Mouse (Mus musculus) liver, embryonic 11.5 days (tissue): ENCODE measurements around the gene Upf1. TPM values are rescaled to one million over a fixed set of nuclear protein-coding genes. Genes with fewer than 3 reads are reported as not detected.
A peak's percentile ranks its signal among the peaks of the same experiment; 100 is the strongest.

Source experiments
- ATAC-seq: fragments of 200-750 bp; cut with Nextera tagmentation; replicated peaks from 2 replicates; pipeline ENCODE4 v1.8.0; 2017; ENCODE audit warnings: moderate number of reproducible peaks, mild to moderate bottlenecking, moderate TSS enrichment, moderate library complexity; ENCODE audit not compliant: low FRiP score
- DNase-seq: peaks from one replicate; pipeline ENCODE4 v3.0.0-alpha.2; 2017; ENCODE audit warnings: low spot score
- H3K27ac ChIP-seq: fragments of 300-500 bp; sonication (generic); 2 replicates; pipeline ENCODE4 v1.5.1; 2014; ENCODE audit warnings: mild to moderate bottlenecking, low read depth, low read length, control low read depth
- H3K27me3 ChIP-seq: fragments of 300-500 bp; sonication (generic); replicated peaks from 2 replicates; pipeline ENCODE4 v1.6.1; 2014; ENCODE audit warnings: low read length, mixed read lengths; ENCODE audit not compliant: control insufficient read depth, insufficient read depth
- H3K36me3 ChIP-seq: fragments of 300-500 bp; sonication (generic); 2 replicates; pipeline ENCODE4 v1.6.1; 2014; ENCODE audit warnings: mild to moderate bottlenecking, low read length, moderate library complexity, mixed read lengths; ENCODE audit not compliant: control insufficient read depth, insufficient read depth
- H3K4me1 ChIP-seq: fragments of 300-500 bp; sonication (generic); replicated peaks from 2 replicates; pipeline ENCODE4 v1.6.1; 2014; ENCODE audit warnings: low read length, mixed read lengths; ENCODE audit not compliant: control insufficient read depth, insufficient read depth
- H3K4me2 ChIP-seq: fragments of 300-500 bp; sonication (generic); 2 replicates; pipeline ENCODE4 v1.6.1; 2014; ENCODE audit warnings: mild to moderate bottlenecking, control low read depth, moderate library complexity
- H3K4me3 ChIP-seq: fragments of 300-500 bp; sonication (generic); 2 replicates; pipeline ENCODE4 v1.5.1; 2014; ENCODE audit warnings: low read depth, low read length, control low read depth
- H3K9ac ChIP-seq: fragments of 300-500 bp; sonication (generic); 2 replicates; pipeline ENCODE4 v1.6.1; 2014; ENCODE audit warnings: low read depth, low read length, control low read depth
- H3K9me3 ChIP-seq: fragments of 300-500 bp; sonication (generic); 2 replicates; pipeline ENCODE4 v1.6.1; 2016; ENCODE audit warnings: low read length, inconsistent platforms, mixed read lengths; ENCODE audit not compliant: control insufficient read depth
- WGBS: fragments of 180-500 bp; shearing (Covaris S2); extraction: QIAGEN DNeasy Blood & Tissue Kit; methylation state at CpG from one replicate; pipeline ENCODE4 v1.1.7; 2014; 5-methylcytosine and 5-hydroxymethylcytosine counted together
- polyA plus RNA-seq: library from polyadenylated mRNA; unstranded; fragments of >200 nt; fragmentation: Nextera tagmentation; extraction: Ambion mirVana; gene quantifications from 2 replicates; pipeline ENCODE4 v1.2.1, GENCODE M21; 2014

Upf1 gene
- polyA plus RNA-seq, 1 experiment from 2014 or later: 23.7 TPM

GRCm38 (mm10) chr8:70366588-70366987, 13.5 kb upstream of the Upf1 start:
- peaks cover 3% of the 10 kb centered on the region for H3K27me3 ChIP-seq
- no peak for DNase-seq
- 71% methylated on average over 5 of the region's 5 CpGs for WGBS

GRCm38 (mm10) chr8:70364066-70364465, 11.0 kb upstream of the Upf1 start:
- Histone ChIP-seq H3K27ac (no peak overlapping the region), H3K36me3 (no peaks in the 10 kb centered on the region), H3K4me2 (no peak overlapping the region), H3K9ac (no peak overlapping the region), H3K4me3 (no peak overlapping the region), H3K9me3 (no peaks in the 10 kb centered on the region), H3K27me3 (no peaks in the 10 kb centered on the region), H3K4me1 (no peaks in the 10 kb centered on the region)
- ATAC-seq (peak; percentile 29; the same call in 1 of the 2 replicates), DNase-seq (no peak)
- WGBS: 41% methylated on average over 5 of the region's 5 CpGs

More at GRCm38 (mm10) chr8:70366588-70366987, 13.5 kb upstream of the Upf1 start:
- no peaks in the 10 kb centered on the region for H3K9me3 ChIP-seq
- no peaks in the 10 kb centered on the region for H3K4me1 ChIP-seq
- H3K4me2 ChIP-seq: no peak overlapping the region
- H3K36me3 ChIP-seq: no peaks in the 10 kb centered on the region
- ATAC-seq: no peak
- H3K27ac ChIP-seq: no peak overlapping the region
- H3K9ac ChIP-seq: no peak overlapping the region
- no peak overlapping the region for H3K4me3 ChIP-seq

DNA sequence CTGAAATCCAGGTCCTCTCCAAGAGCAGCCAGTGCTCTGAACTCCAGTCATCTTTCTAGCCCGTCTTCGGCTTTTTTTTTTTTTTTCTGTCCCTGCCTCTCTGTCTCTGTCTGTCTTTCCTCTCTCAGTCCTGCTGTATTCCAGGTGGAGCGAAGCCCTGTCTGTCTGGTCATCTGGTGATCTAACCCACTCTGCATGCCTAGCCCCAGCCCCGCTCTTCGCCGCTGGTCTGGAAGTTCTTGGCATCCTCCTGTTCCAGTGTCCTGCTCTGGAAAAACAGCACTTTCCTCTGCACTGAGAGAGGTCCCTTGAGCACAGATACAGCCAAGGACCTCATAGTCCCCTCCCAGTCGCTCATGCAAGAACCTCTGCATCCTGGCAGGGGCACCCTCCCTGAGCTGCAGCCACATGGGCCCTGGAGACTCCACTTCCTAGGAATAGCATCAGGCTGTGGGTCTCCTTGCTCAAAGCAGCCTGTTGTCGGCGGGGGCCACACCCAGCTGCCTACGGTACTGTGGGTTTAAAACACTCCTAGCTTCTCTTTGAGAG, 8.5 kb upstream of the Upf1 start:
- H3K9me3 ChIP-seq: no peaks in the 10 kb centered on the region
- 80% methylated on average over 10 of the region's 10 CpGs for WGBS
- no peak for DNase-seq
- H3K9ac ChIP-seq: no peak overlapping the region
- H3K27me3 ChIP-seq: no peaks in the 10 kb centered on the region
- peaks cover 4% of the 10 kb centered on the region for H3K4me1 ChIP-seq
- no peak overlapping the region for H3K4me3 ChIP-seq
- no peak overlapping the region for H3K27ac ChIP-seq
- no peaks in the 10 kb centered on the region for H3K36me3 ChIP-seq
- H3K4me2 ChIP-seq: no peak overlapping the region
- no peak for ATAC-seq

DNA sequence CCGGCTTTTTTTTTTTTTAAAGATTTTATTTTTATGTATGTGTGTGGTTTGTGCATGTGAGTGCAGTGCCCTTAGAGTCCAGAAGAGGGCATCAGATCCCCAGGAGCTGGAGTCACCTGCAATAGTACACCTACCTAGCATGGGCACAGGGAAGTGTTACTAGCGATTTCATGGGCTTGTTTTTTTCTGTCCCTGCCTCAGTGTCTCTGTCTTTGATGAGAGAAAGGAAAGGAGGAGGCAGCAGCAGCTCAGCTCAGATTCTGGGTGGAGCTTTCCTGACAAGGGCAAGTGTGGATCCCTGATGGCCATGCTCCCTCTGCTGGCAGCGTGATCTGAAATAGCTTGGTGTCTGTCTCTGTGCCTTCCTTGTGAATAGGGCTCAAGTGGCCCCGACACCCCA, 7.7 kb upstream of the Upf1 start:
- H3K9me3 ChIP-seq: no peaks in the 10 kb centered on the region
- H3K4me2 ChIP-seq: no peak overlapping the region
- 55% methylated on average over 4 of the region's 4 CpGs for WGBS
- no peak overlapping the region for H3K27ac ChIP-seq
- H3K36me3 ChIP-seq: no peaks in the 10 kb centered on the region
- no peak overlapping the region for H3K9ac ChIP-seq
- DNase-seq (no peak), ATAC-seq (no peak)
- peaks cover 9% of the 10 kb centered on the region for H3K4me1 ChIP-seq
- no peak overlapping the region for H3K4me3 ChIP-seq
- H3K27me3 ChIP-seq: no peaks in the 10 kb centered on the region

DNA sequence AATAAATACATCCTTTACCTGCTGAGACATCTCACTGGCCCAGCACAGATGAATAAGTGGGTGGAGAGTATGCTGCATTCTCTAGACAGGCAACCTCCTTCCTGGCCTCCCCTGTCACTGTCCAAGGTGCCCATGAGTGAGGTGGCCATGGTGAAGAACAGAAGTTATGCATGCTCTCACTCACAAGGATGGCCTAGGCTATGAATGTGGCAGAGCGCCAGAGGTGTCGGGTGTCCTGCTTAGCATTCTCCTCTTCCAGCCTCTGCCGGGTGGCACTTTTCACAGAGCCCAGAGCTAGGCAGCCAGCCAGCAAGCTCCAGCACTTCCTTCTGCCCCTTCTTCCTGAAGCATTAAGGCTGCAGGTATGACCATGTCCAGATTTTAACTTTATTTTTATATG, 6.3 kb upstream of the Upf1 start:
- Histone ChIP-seq H3K27ac (no peak overlapping the region), H3K4me2 (no peak overlapping the region), H3K4me3 (no peak overlapping the region), H3K9me3 (no peaks in the 10 kb centered on the region), H3K27me3 (no peaks in the 10 kb centered on the region), H3K36me3 (no peaks in the 10 kb centered on the region), H3K9ac (no peak overlapping the region), H3K4me1 (peaks cover 18% of the 10 kb centered on the region)
- ATAC-seq (no peak), DNase-seq (no peak)
- WGBS: 70% methylated on average over 3 of the region's 3 CpGs

DNA sequence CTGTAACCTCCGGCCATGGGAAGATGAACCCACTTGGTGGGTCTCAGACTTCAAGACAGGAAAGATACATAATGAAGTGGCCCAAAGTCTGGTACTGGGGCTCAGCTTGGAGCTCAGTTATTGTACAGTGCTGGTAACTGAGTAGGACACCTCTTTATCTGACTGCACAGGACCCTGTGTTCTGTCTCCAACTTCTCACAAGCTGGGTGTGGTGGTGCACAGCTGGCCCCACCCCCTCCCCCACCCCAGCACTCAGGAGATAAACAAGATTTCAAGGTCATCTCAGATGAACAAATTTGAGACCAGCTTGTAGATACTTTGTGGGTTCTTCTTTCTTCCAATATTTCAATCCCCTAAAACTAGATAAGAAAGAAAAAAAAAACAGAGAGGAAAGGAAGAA, 3.0 kb upstream of the Upf1 start:
- Histone ChIP-seq H3K9ac (peak overlapping the region; percentile 52), H3K4me3 (no peak overlapping the region), H3K4me1 (peaks cover 38% of the 10 kb centered on the region), H3K36me3 (no peaks in the 10 kb centered on the region), H3K27ac (peak overlapping the region; percentile 87), H3K27me3 (no peaks in the 10 kb centered on the region), H3K4me2 (peak overlapping the region; percentile 56), H3K9me3 (no peaks in the 10 kb centered on the region)
- ATAC-seq: peak; percentile 83
- 59% methylated on average over 1 of the region's 1 CpGs for WGBS
- DNase-seq: no peak

GRCm38 (mm10) chr8:70354004-70354403, 926 bp upstream of the Upf1 start:
- Histone ChIP-seq H3K9ac (peak overlapping the region; percentile 100), H3K9me3 (no peaks in the 10 kb centered on the region), H3K27ac (peak overlapping the region; percentile 93), H3K27me3 (no peaks in the 10 kb centered on the region), H3K4me1 (peaks cover 58% of the 10 kb centered on the region), H3K36me3 (peaks cover 3% of the 10 kb centered on the region; the same call in 1 of the 2 replicates), H3K4me3 (peak overlapping the region; percentile 96), H3K4me2 (peak overlapping the region; percentile 81)
- ATAC-seq (no peak), DNase-seq (no peak)
- WGBS: 62% methylated on average over 4 of the region's 4 CpGs

DNA sequence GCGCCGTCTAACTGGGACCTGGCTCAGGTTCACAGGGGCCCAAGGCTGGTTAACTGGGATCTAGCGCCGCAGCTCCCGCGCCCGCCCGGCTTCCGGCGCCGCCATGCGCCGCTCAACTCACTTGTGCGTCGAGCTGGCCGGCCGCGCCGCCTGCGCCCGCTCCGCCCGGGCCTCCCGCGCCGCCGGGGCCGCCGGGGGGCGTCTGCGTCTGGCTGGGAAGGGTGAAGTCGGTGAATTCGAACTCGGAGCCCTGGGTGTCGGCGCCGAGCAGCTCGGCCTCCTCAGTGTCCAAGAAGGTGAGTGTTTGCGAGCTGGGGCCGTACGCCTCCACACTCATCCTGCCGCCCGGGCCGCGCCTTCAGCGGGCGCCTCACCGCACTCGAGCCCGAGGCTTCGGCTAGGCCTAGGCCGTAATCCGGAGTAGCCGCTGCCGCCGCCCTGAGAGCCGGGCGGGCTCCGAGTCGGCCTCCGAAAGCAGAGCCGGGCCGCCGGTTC, 374 bp downstream of the Upf1 start:
- peak overlapping the region; percentile 100 for H3K9ac ChIP-seq
- peak overlapping the region; percentile 93 for H3K27ac ChIP-seq
- peaks cover 9% of the 10 kb centered on the region; the same call in 1 of the 2 replicates for H3K36me3 ChIP-seq
- H3K27me3 ChIP-seq: no peaks in the 10 kb centered on the region
- DNase-seq: peak; percentile 74
- H3K9me3 ChIP-seq: no peaks in the 10 kb centered on the region
- H3K4me1 ChIP-seq: peaks cover 69% of the 10 kb centered on the region
- H3K4me2 ChIP-seq: peak overlapping the region; percentile 99
- peak overlapping the region; percentile 96 for H3K4me3 ChIP-seq
- ATAC-seq: peak; percentile 16; the same call in 1 of the 2 replicates
- WGBS: under 1% methylated on average over 64 of the region's 64 CpGs

GRCm38 (mm10) chr8:70352000-70352384, 1.1 kb downstream of the Upf1 start:
- Histone ChIP-seq H3K36me3 (peaks cover 9% of the 10 kb centered on the region; the same call in 1 of the 2 replicates), H3K9ac (peak overlapping the region; percentile 100), H3K4me2 (peak overlapping the region; percentile 99), H3K4me3 (peak overlapping the region; percentile 96), H3K9me3 (no peaks in the 10 kb centered on the region), H3K4me1 (peaks cover 73% of the 10 kb centered on the region), H3K27ac (peak overlapping the region; percentile 93), H3K27me3 (no peaks in the 10 kb centered on the region)
- ATAC-seq (no peak), DNase-seq (no peak)
- WGBS: 9% methylated on average over 3 of the region's 3 CpGs
